Mouse (Mus musculus) liver, adult 2 months (tissue): ENCODE measurements around the gene Pp2d1.

ENCODE experiments used
- CTCF ChIP-seq: fragments of 200-500 bp; IDR thresholded peaks from 2 replicates; pipeline ENCODE4 v1.5.1; 2011; ENCODE audit warnings: low read depth, low read length, control low read depth
- POLR2A ChIP-seq: fragments of 200-500 bp; IDR thresholded peaks from 2 replicates; pipeline ENCODE4 v1.6.1; 2011; ENCODE audit warnings: low read length, control low read depth; ENCODE audit not compliant: insufficient read depth; ENCODE audit errors: extremely low read depth

DNA sequence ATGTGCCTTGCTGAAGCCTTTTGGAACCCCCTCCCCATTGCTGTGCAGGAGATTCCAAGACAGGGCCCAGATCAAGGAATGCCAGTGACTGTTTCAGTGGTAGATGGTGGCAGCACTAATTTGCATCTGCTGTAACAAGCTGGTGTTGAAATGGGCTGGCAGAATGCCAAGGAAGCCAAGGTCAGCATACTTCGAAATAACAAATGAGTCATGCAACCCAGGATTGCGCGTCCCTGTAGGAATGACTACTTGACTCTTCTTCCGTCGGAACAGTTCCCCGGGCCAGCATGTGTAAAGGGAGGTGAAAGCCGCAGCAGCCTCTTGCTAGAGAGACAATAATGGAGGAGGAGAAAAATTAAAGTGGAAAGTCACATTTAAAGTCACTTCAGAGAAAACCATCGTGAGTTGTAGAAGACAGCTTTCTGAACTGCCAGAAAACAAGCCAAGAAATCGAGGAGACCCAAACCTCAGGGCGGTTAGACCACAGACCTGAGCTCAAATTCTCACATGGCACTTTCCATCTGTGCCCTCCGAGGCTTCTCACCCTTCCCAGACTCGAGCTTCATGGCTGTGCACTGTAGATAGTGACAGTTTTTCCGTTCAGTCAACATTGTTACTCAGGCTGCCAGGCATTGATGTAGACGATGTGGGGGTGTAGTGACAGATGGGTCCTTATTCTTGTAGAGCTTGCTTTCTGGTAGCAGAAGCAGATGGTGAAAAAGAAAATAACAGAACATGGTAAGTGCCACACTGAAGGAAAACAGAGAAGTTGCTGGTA lies 48.0 kb upstream of the Pp2d1 start:
- TF ChIP-seq CTCF (no peak), POLR2A (no peak)
